Mouse (Mus musculus): ENCODE results near the gene Lyrm9. TPM values are rescaled to one million over a fixed set of nuclear protein-coding genes. Genes with fewer than 3 reads are reported as not detected.

Lyrm9 gene
- polyA plus RNA-seq, 1 experiment from 2014 or later = 13.9 TPM

DNA sequence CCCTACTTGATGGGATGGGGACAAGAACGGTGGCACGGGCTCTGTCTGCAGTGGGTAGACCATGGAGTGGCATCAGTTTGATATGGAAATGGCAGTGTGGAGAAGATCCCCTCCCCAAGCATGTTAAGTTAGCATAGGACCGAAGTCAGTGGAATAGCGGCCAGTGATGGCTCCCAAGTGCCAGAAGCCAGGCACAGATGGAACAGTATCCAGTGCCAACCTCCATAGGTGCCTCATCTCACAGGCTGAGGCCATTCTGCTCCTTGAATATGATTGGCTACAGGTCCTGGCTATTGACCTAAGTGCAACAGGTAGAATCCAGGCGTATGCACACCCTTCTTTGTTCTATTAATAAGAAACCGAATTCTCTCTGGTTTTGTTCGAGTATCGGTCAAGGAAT, 15.6 kb downstream of the Lyrm9 start:
- H3K27me3 ChIP-seq (ENCODE audit: low read depth, poor library complexity, severe bottlenecking) = no peaks in the 10 kb centered on the region
- WGBS = 93% methylated on average over 8 of the region's 8 CpGs
- H3K9me3 ChIP-seq (replicated peaks) = no peaks in the 10 kb centered on the region
- DNase-seq (ENCODE audit: low spot score) = no peak
- no peaks in the 10 kb centered on the region for H3K36me3 ChIP-seq
- no peaks in the 10 kb centered on the region for H3K4me1 ChIP-seq
- no peak overlapping the region for H3K4me3 ChIP-seq
- no peak overlapping the region for H3K27ac ChIP-seq

DNA sequence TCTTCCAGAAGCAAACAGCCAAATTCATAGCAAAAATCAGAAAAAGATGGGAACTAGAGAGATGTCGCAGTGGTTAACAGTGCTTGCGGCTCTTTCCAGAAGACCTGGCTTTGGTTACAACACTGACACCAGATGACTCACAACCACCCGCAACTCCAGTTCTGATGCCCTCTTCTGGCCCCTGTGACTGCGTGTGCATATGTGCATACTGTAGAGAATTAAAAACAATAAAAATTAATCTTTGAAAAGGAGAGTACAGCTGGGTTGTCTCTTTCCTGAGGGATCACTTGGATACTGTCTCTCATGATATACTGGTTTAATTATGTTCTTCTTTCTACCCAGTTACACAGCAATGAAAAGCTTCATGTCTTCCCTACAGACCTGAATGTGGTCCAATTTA, 20.2 kb downstream of the Lyrm9 start:
- Histone ChIP-seq H3K27ac (no peak overlapping the region), H3K4me3 (no peak overlapping the region), H3K27me3 (ENCODE audit: low read depth, poor library complexity, severe bottlenecking) (0 out of 2 replicates have a peak, but pooled peaks cover 3% of the 10 kb centered on the region), H3K9me3 (replicated peaks) (no peaks in the 10 kb centered on the region), H3K4me1 (peaks cover 9% of the 10 kb centered on the region; the same call in 1 of the 2 replicates), H3K36me3 (no peaks in the 10 kb centered on the region)
- WGBS = 96% methylated on average over 4 of the region's 4 CpGs
- no peak for DNase-seq (ENCODE audit: low spot score)

DNA sequence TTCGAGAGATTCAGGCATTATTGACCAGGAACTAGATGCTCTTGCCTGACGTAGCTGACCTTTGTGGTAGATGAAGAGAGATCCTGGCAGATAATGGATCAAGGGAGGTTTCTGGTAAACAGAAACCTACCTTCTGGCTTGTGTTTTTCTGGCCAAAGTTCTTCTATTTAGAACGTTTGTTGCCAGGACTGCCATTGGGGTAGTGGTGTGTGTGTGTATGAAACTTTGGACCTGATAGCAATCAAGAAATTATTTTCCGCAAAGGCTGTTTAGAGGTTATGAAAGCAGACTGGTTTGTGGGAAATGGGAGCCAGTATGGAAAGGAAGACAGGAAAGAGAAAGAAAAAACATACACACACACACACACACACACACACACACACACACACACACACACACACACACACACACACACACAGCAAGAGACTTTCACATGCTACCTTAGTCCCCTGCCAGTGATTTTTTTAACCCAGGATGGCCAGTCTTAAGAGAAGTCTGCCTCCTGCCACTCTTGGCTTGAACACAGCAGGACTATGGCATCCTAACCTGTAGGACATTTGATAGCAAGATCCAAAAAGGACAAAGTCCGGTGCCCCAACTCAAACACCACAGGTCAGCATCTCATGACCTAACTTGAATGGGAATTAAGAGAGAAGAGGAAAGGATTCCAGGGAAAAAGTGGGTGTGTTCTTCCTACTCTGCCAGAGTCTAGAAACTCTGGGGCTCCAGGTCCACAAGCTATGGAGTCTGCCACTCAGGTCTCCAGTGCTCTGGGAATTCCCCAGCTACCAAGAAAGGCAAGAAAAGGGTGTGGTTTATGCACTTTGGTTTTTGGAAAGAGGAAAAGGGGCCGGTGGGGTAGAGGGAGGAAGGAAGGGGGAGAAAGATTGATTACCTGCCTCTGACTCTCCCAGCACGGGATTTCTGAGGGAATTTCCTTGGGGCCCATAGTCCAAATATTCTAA, 21.8 kb downstream of the Lyrm9 start:
- WGBS = 70% methylated on average over 7 of the region's 7 CpGs
- peaks cover 9% of the 10 kb centered on the region; the same call in 1 of the 2 replicates for H3K4me1 ChIP-seq
- H3K9me3 ChIP-seq (replicated peaks) = no peaks in the 10 kb centered on the region
- no peak overlapping the region for H3K27ac ChIP-seq
- H3K36me3 ChIP-seq = no peaks in the 10 kb centered on the region
- H3K4me3 ChIP-seq = no peak overlapping the region
- DNase-seq (ENCODE audit: low spot score) = no peak
- 0 out of 2 replicates have a peak, but pooled peaks cover 3% of the 10 kb centered on the region for H3K27me3 ChIP-seq (ENCODE audit: low read depth, poor library complexity, severe bottlenecking)

DNA sequence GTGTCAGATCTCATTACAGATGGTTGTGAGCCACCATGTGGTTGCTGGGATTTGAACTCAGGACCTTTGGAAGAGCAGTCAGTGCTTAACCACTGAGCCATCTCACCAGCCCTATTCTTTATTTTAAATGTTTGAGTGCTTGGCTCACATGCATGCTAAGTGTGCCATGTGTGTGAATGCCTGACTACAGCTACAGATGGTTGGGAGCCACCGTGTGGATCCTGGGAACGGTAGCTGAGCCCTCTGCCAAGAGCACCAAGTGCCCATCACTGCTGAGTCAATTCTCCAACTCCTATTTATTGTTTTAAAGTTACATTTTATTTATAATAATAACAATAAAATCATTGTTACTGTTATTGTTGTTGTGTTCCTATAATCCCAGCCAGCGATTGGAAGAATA, 23.5 kb downstream of the Lyrm9 start:
- H3K27ac ChIP-seq = no peak overlapping the region
- H3K9me3 ChIP-seq (replicated peaks) = no peaks in the 10 kb centered on the region
- peaks cover 9% of the 10 kb centered on the region; the same call in 1 of the 2 replicates for H3K4me1 ChIP-seq
- 96% methylated on average over 3 of the region's 3 CpGs for WGBS
- H3K36me3 ChIP-seq = no peaks in the 10 kb centered on the region
- no peak overlapping the region for H3K4me3 ChIP-seq
- H3K27me3 ChIP-seq (ENCODE audit: low read depth, poor library complexity, severe bottlenecking) = 0 out of 2 replicates have a peak, but pooled peaks cover 3% of the 10 kb centered on the region
- DNase-seq (ENCODE audit: low spot score) = no peak

DNA sequence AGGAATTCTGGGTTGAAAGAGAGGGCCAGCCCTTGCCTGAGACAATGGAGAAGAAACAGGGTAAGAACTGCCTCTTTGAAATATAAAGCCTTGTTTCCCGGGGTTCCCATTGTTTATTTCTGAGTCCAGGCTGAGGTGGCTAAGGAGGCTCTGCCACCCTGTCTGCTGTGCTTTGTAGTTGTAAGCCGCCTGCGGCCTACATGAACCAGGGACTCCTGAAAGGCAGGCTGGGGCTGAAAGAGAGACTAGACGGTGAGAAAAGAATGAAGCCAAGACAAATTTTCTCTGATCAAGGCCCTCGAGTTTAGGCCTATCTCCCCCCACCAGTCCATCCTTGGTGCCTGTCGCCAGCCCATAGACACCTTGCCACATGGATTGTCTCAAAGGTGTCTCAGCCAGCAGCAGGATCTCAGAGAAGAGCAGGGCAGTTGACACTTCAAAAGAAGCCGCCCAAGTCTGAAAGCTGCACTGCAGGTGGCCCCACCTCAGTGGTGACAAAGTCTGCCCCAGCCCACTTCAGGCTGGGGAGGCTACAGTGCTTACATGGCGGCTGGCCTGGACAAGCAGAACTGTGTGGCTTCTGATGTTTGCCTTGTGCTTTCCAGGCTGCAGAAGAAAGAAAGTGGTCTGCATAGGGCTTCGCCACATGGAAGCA, 25.0 kb downstream of the Lyrm9 start:
- WGBS = 29% methylated on average over 9 of the region's 9 CpGs
- Histone ChIP-seq H3K27ac (no peak overlapping the region), H3K36me3 (no peaks in the 10 kb centered on the region), H3K27me3 (ENCODE audit: low read depth, poor library complexity, severe bottlenecking) (0 out of 2 replicates have a peak, but pooled peaks cover 3% of the 10 kb centered on the region), H3K9me3 (replicated peaks) (no peaks in the 10 kb centered on the region), H3K4me1 (peaks cover 9% of the 10 kb centered on the region; the same call in 1 of the 2 replicates), H3K4me3 (no peak overlapping the region)
- DNase-seq (ENCODE audit: low spot score) = no peak

GRCm38 (mm10) chr11:78851871-78852265, 25.5 kb downstream of the Lyrm9 start:
- Histone ChIP-seq H3K4me1 (peaks cover 9% of the 10 kb centered on the region; the same call in 1 of the 2 replicates), H3K36me3 (no peaks in the 10 kb centered on the region), H3K27me3 (ENCODE audit: low read depth, poor library complexity, severe bottlenecking) (0 out of 2 replicates have a peak, but pooled peaks cover 3% of the 10 kb centered on the region), H3K4me3 (no peak overlapping the region), H3K27ac (no peak overlapping the region), H3K9me3 (replicated peaks) (no peaks in the 10 kb centered on the region)
- no peak for DNase-seq (ENCODE audit: low spot score)
- WGBS = 51% methylated on average over 6 of the region's 6 CpGs

- H3K27ac ChIP-seq = no peak overlapping the region
- H3K36me3 ChIP-seq = no peaks in the 10 kb centered on the region
- H3K27me3 ChIP-seq (ENCODE audit: low read depth, poor library complexity, severe bottlenecking) = peaks cover 4% of the 10 kb centered on the region; the same call in 1 of the 2 replicates
- no peaks in the 10 kb centered on the region for H3K9me3 ChIP-seq (replicated peaks)
- WGBS = 88% methylated on average over 11 of the region's 11 CpGs
- no peak overlapping the region for H3K4me3 ChIP-seq
- DNase-seq (ENCODE audit: low spot score) = no peak
- H3K4me1 ChIP-seq = peaks cover 9% of the 10 kb centered on the region; the same call in 1 of the 2 replicates
These were observed 26.1 kb downstream of the Lyrm9 start for GRCm38 (mm10) chr11:78852529-78852928.

DNA sequence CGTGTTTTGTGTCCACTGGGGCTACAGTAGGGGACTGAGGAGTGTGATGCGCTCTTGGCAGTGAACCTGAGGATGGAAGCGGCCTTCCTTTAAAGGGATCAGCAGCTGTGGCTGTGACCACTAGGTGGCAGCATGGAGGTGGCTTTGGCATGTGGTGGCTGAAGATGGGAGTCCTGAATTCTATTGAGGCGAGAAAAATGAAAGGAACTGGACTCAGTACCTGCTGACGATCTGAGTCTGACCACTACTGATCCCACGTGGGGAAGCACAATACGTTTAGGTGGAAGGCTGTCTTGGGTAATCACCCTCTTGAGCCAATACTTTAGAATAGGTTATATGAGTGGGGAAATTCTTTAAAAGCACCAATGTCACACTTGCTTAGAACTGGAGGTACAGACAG, 29.9 kb downstream of the Lyrm9 start:
- H3K27me3 ChIP-seq (ENCODE audit: low read depth, poor library complexity, severe bottlenecking) = peaks cover 5% of the 10 kb centered on the region; the same call in 1 of the 2 replicates
- H3K4me3 ChIP-seq = no peak overlapping the region
- peak; percentile 90 for DNase-seq (ENCODE audit: low spot score)
- no peaks in the 10 kb centered on the region for H3K9me3 ChIP-seq (replicated peaks)
- H3K36me3 ChIP-seq = no peaks in the 10 kb centered on the region
- H3K27ac ChIP-seq = no peak overlapping the region
- WGBS = 20% methylated on average over 7 of the region's 7 CpGs
- H3K4me1 ChIP-seq = no peaks in the 10 kb centered on the region

GRCm38 (mm10) chr11:78857611-78858010, 31.2 kb downstream of the Lyrm9 start:
- Histone ChIP-seq H3K36me3 (no peaks in the 10 kb centered on the region), H3K4me1 (no peaks in the 10 kb centered on the region), H3K4me3 (no peak overlapping the region), H3K27ac (no peak overlapping the region), H3K27me3 (ENCODE audit: low read depth, poor library complexity, severe bottlenecking) (peaks cover 5% of the 10 kb centered on the region; the same call in 1 of the 2 replicates), H3K9me3 (replicated peaks) (no peaks in the 10 kb centered on the region)
- no peak for DNase-seq (ENCODE audit: low spot score)
- WGBS = 14% methylated on average over 3 of the region's 3 CpGs

DNA sequence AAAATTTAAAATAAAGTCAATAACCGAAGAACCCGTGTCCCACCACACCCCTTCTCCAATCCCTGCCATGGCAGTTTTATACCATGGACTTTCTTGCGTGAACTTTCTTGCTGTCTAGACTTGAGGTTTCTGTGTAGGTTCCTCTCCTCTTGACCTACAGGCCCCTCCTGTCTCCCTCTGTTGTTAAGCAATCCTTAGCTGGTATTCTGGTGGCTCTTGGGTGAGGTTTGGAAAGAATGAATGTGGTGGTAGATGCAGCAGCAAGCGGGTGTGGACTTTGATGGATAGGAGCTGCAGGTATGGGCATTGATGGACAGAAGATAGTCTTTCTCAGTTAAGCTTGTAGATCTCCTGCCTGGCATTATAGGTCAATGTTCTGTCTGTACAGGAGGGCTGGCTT, 37.5 kb downstream of the Lyrm9 start:
- no peak overlapping the region for H3K27ac ChIP-seq
- 97% methylated on average over 4 of the region's 4 CpGs for WGBS
- no peaks in the 10 kb centered on the region for H3K27me3 ChIP-seq (ENCODE audit: low read depth, poor library complexity, severe bottlenecking)
- DNase-seq (ENCODE audit: low spot score) = no peak
- H3K9me3 ChIP-seq (replicated peaks) = no peaks in the 10 kb centered on the region
- H3K36me3 ChIP-seq = no peaks in the 10 kb centered on the region
- H3K4me1 ChIP-seq = no peaks in the 10 kb centered on the region
- no peak overlapping the region for H3K4me3 ChIP-seq

DNA sequence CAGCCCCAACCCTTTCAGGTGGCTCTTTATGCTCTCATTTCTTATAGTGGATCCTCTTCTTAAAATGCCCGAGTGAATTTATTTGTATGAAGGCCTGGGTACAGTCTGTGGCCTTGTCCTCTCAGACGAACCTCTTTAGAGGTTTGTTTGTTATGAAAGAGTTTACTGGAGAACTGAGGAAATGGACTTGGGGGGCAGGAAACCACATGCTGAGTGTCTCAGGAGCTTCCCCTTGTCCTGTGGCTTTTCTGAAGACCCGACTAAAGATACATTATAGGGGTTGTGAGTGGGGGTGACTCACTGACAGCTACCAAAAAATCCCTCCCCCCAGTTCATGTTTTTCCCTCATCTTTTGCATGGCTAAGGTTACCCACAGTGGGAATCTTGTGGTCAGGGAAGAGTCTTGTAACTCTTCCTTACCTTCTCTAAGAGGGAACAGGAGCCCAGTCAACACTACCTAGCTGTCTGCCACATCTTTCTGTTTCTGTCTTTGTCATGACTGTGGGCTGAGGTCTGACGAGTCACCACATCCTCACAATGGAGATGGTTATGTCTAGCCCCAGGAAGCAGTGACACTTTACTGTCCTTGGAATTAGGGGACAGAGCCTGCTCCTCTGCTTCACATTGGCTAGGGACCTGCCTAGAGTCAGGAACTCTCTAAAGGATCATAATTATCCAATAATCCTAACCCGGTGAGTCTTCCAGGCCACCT, 38.3 kb downstream of the Lyrm9 start:
- no peak overlapping the region for H3K4me3 ChIP-seq
- 82% methylated on average over 5 of the region's 5 CpGs for WGBS
- no peak for DNase-seq (ENCODE audit: low spot score)
- H3K27ac ChIP-seq = no peak overlapping the region
- H3K4me1 ChIP-seq = no peaks in the 10 kb centered on the region
- H3K27me3 ChIP-seq (ENCODE audit: low read depth, poor library complexity, severe bottlenecking) = no peaks in the 10 kb centered on the region
- no peaks in the 10 kb centered on the region for H3K36me3 ChIP-seq
- no peaks in the 10 kb centered on the region for H3K9me3 ChIP-seq (replicated peaks)

DNA sequence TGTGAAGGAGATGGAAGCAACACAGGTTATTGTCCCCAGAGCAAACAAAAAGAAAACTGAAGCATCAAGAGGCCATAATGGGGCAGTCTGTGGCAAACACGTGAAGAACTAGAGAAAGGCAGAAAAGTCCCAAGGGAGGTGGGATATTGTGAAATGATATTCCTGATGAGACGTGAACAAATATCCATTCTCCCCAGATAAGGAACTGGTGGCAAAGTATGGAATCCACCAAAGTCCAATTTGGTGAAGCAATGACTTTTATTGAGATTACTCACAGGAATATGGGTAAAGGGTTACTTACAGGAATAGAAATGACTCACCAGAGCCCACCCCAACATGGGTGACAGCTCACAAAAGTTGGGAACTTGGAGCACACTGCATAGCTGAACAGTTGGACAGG, 38.9 kb downstream of the Lyrm9 start:
- no peak for DNase-seq (ENCODE audit: low spot score)
- H3K9me3 ChIP-seq (replicated peaks) = no peaks in the 10 kb centered on the region
- H3K4me3 ChIP-seq = no peak overlapping the region
- WGBS = 88% methylated on average over 2 of the region's 2 CpGs
- H3K36me3 ChIP-seq = no peaks in the 10 kb centered on the region
- no peak overlapping the region for H3K27ac ChIP-seq
- H3K27me3 ChIP-seq (ENCODE audit: low read depth, poor library complexity, severe bottlenecking) = no peaks in the 10 kb centered on the region
- no peaks in the 10 kb centered on the region for H3K4me1 ChIP-seq
